Mouse (Mus musculus) neural tube, embryonic 12.5 days (tissue): ENCODE results near the gene Adcyap1r1. TPM values are rescaled to one million over a fixed set of nuclear protein-coding genes. Genes with fewer than 3 reads are reported as not detected.

Source experiments
- ATAC-seq: fragments of 200-750 bp; cut with Nextera tagmentation; 2 replicates; pipeline ENCODE4 v1.8.0; 2017; ENCODE audit warnings: low read depth, mild to moderate bottlenecking, moderate TSS enrichment, moderate library complexity; ENCODE audit not compliant: low FRiP score
- H3K27ac ChIP-seq: fragments of 300-500 bp; sonication (generic); 2 replicates; pipeline ENCODE4 v1.5.1; 2016
- H3K27me3 ChIP-seq: fragments of 300-500 bp; sonication (generic); replicated peaks from 2 replicates; pipeline ENCODE4 v1.6.1; 2016; ENCODE audit warnings: mild to moderate bottlenecking
- H3K36me3 ChIP-seq: fragments of 300-500 bp; sonication (generic); 2 replicates; pipeline ENCODE4 v1.6.1; 2016; ENCODE audit warnings: mild to moderate bottlenecking
- H3K4me1 ChIP-seq: fragments of 300-500 bp; sonication (generic); 2 replicates; pipeline ENCODE4 v1.6.1; 2016
- H3K4me2 ChIP-seq: fragments of 300-500 bp; sonication (generic); replicated peaks from 2 replicates; pipeline ENCODE4 v1.6.1; 2016; ENCODE audit warnings: mild to moderate bottlenecking
- H3K4me3 ChIP-seq: fragments of 300-500 bp; sonication (generic); 2 replicates; pipeline ENCODE4 v1.5.1; 2016
- H3K9ac ChIP-seq: fragments of 300-500 bp; sonication (generic); 2 replicates; pipeline ENCODE4 v1.6.1; 2016; ENCODE audit warnings: mild to moderate bottlenecking
- H3K9me3 ChIP-seq: fragments of 300-500 bp; sonication (generic); 2 replicates; pipeline ENCODE4 v1.6.1; 2016; ENCODE audit warnings: mild to moderate bottlenecking
- WGBS: fragments of 180-500 bp; shearing (Covaris S2); methylation state at CpG from one replicate; pipeline ENCODE4 v1.1.7; 2016; 5-methylcytosine and 5-hydroxymethylcytosine counted together
- polyA plus RNA-seq: library from polyadenylated mRNA; unstranded; fragments of >200 nt; fragmentation: Nextera tagmentation; extraction: Ambion mirVana; gene quantifications from 2 replicates; pipeline ENCODE4 v1.2.1, GENCODE M21; 2016

Adcyap1r1 gene
- polyA plus RNA-seq, 1 experiment from 2014 or later, result 33.3 TPM

DNA sequence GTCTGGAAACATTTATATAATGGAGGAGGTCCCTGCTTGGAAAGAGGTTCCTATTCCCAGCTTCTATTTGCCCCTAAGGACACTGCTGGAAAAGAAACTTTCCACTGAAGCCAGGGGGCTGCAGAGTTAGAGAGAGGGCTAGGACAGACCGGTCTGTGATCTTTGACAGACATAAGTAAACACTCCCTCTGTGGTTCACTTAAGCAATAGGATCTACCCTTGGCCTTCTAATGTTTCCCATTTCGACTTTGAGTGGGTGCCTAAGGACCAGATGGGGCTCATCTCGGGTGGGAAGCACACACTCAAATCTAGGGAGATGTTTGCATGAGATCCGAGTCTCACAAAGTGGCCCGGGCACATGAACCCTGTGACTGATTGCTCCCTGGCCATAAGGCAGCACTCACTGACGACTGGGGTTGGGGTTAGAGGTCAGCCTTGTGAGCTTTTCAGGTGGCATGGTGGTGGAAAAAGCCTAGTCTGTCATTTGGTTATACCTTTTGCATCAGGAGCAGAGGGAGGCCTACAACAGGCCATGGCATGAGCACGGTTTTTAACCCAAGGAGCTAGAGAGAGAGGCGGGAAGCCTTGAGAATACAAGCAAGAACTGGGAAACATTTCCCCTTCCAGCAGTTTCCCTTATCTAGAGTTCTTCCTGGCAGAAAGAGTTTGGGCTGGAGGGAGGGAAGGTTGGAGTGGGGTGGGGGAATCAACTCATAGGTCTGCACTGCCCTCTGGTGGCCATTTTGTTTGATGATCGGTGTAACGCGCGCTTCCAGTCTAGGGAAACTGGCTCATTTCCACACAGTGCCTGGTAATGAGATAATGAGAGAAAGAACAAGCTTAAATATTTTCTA, 59.7 kb downstream of the Adcyap1r1 start:
- H3K27me3 ChIP-seq, result no peaks in the 10 kb centered on the region
- no peaks in the 10 kb centered on the region for H3K4me1 ChIP-seq
- no peak overlapping the region for H3K4me3 ChIP-seq
- H3K9me3 ChIP-seq, result no peaks in the 10 kb centered on the region; the same call in 1 of the 2 replicates
- WGBS, result 36% methylated on average over 12 of the region's 12 CpGs
- peak overlapping the region; percentile 28; the same call in 1 of the 2 replicates for H3K4me2 ChIP-seq
- peak; percentile 80 for ATAC-seq
- H3K36me3 ChIP-seq, result no peaks in the 10 kb centered on the region
- no peak overlapping the region for H3K9ac ChIP-seq
- H3K27ac ChIP-seq, result no peak overlapping the region

DNA sequence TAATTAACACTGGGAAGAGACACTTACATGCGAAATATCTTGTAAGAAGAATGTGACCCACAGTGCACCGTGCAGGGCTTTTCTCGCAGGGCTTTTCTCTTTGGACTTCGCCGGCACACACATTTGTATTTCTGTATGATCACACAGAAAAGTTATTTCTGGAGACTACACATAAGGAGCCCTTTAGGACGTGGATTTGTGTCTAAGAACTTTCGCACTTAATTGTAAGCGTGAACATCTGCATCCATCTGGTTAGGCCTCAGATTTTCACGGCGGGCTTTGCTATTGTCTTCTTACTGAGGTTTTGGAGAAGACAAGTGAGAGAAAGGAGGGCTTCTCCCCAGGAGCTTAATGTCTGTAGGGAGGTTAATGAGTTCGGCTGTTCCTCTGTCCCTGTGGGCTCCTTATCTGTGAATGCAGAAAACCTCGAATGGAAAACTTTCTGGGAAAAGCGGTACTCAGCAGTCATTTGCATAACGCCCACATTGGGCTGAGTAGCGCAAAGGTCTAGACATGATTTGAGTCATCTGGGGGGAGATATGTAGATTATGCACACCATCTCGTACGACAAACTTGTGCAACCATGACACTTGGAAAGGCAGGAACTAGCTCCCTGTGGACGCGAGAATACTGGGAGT, 60.4 kb downstream of the Adcyap1r1 start:
- 34% methylated on average over 19 of the region's 19 CpGs for WGBS
- H3K4me2 ChIP-seq, result peak overlapping the region; percentile 28
- no peaks in the 10 kb centered on the region for H3K27me3 ChIP-seq
- no peaks in the 10 kb centered on the region for H3K36me3 ChIP-seq
- ATAC-seq, result 0 out of 2 replicates have a peak, but pooled peaks have one; percentile 23
- no peak overlapping the region for H3K4me3 ChIP-seq
- H3K9ac ChIP-seq, result no peak overlapping the region
- H3K9me3 ChIP-seq, result no peaks in the 10 kb centered on the region; the same call in 1 of the 2 replicates
- H3K27ac ChIP-seq, result no peak overlapping the region
- no peaks in the 10 kb centered on the region for H3K4me1 ChIP-seq

DNA sequence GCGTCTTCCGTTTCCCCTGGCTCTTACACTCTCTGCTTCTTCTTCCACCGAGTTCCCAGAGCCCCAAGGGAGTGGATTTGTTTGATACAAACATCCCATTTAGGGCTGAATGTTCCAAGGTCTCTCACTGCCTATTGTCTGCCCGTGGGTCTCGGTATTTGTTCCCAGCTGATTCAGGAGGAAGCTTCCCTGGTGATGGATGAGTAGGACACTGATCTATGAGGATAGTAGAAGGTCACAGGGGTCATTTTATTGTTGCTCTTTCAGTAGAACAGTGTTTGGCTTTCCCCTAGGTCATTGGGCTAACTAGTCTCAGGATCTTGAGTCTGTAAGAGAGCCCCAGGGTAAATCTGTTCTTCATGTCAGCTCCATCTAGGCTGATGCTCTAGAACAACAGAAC, 61.7 kb downstream of the Adcyap1r1 start:
- H3K4me2 ChIP-seq, result no peak overlapping the region
- H3K9ac ChIP-seq, result no peak overlapping the region
- H3K36me3 ChIP-seq, result no peaks in the 10 kb centered on the region
- no peak for ATAC-seq
- no peak overlapping the region for H3K27ac ChIP-seq
- H3K9me3 ChIP-seq, result no peaks in the 10 kb centered on the region; the same call in 1 of the 2 replicates
- H3K4me1 ChIP-seq, result no peaks in the 10 kb centered on the region
- no peak overlapping the region for H3K4me3 ChIP-seq
- 47% methylated on average over 5 of the region's 5 CpGs for WGBS
- H3K27me3 ChIP-seq, result no peaks in the 10 kb centered on the region

DNA sequence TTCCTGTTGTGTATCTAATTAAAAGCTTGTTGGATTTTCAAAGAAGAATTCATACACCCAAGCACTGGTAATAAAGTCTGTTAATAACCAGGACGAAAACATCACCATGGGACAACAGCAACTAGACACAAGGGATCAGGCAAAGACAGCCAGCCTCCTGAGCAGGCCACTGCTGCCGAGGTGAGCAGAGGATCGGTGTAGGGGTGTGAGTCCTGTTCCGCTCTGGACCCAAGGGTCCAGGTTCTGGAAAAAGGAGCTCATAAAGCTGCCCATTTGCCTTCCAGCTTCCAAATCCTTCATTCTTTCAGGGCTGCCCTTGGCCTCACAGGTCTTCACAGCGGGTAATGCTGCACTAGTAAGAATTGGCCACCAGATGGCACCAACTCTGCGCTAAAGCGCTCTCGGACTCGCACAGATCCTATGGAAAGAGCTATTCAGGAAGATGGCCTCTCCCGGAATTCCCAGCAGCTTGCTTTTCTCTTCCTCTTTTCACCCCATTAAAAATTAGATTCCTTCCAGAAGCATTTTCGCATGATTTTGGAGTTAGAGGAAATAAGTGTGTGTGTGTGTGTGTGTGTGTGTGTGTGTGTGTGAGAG, 67.9 kb downstream of the Adcyap1r1 start:
- Histone ChIP-seq H3K9me3 (no peaks in the 10 kb centered on the region; the same call in 1 of the 2 replicates), H3K4me2 (peak overlapping the region; percentile 40), H3K27me3 (no peaks in the 10 kb centered on the region), H3K27ac (no peak overlapping the region), H3K4me3 (no peak overlapping the region), H3K36me3 (no peaks in the 10 kb centered on the region), H3K9ac (no peak overlapping the region), H3K4me1 (0 out of 2 replicates have a peak, but pooled peaks cover 3% of the 10 kb centered on the region)
- WGBS, result 17% methylated on average over 11 of the region's 11 CpGs
- ATAC-seq, result peak; percentile 96

DNA sequence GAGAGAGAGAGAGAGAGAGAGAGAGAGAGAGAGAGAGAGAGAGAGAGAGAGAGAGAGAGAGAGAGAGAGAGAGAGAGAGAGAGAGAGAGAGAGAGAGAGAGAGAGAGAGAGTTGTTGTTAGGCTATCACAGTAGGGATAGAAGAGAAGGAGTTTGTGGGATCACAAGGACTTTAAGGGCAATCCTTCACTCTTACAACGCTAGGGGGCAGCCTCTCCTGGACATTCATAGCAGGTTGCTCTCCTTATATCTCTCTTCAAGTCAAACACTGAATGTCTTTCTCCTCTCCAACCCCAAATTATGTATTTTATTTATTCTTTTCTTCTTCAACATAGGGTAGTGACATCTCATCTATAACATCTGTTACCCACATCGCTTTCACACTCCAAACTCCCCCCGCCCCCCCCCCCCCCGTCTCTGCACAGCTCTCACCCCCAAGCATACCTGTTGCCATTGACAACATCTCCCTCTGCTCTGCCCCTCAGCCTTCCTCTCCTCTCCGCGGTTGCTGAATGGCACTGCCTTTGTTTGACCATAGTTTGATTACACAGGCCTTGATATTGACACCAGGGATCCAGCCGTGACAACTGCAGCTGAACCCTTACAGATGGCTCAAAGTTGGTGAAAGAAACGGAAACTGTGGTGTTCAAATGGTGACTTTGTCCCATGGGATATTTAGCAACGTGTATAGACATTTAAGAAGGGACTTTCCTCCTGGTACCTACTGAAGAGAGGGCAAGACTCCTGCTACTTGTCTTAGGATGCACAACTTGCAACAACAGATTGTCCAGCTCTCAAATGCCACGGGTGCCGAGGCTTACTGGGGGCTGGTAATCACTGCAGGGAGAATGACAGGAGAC, 68.7 kb downstream of the Adcyap1r1 start:
- peak; percentile 87 for ATAC-seq
- no peaks in the 10 kb centered on the region for H3K9me3 ChIP-seq
- WGBS, result 35% methylated on average over 10 of the region's 11 CpGs
- H3K27me3 ChIP-seq, result no peaks in the 10 kb centered on the region
- H3K4me2 ChIP-seq, result peak overlapping the region; percentile 40
- H3K9ac ChIP-seq, result no peak overlapping the region
- no peak overlapping the region for H3K4me3 ChIP-seq
- H3K36me3 ChIP-seq, result no peaks in the 10 kb centered on the region
- H3K27ac ChIP-seq, result no peak overlapping the region
- H3K4me1 ChIP-seq, result 0 out of 2 replicates have a peak, but pooled peaks cover 3% of the 10 kb centered on the region

DNA sequence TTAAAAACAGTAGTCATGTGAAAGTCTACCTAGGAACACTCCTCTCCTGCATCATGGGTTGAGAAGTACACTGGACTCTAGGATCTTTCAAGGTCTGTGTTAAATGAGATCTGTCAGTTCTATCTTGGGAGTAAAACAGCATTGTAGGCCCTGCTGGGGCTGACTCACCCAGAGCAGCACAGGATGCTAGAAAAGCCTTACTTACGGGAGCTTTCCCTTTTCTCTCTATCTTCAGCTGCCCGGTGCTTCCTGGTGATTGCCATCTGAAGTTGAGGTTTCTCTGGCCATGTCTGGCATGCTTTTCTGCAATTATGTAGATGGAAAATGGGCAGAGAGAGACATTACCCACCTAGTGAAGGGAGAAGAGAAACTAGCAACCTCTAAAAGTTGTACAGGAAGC, 84.7 kb downstream of the Adcyap1r1 start:
- no peaks in the 10 kb centered on the region for H3K36me3 ChIP-seq
- H3K4me1 ChIP-seq, result no peaks in the 10 kb centered on the region
- no peak overlapping the region for H3K4me3 ChIP-seq
- H3K9ac ChIP-seq, result no peak overlapping the region
- 85% methylated on average over 2 of the region's 2 CpGs for WGBS
- no peaks in the 10 kb centered on the region for H3K27me3 ChIP-seq
- H3K4me2 ChIP-seq, result no peak overlapping the region
- no peaks in the 10 kb centered on the region for H3K9me3 ChIP-seq
- H3K27ac ChIP-seq, result no peak overlapping the region
- no peak for ATAC-seq

GRCm38 (mm10) chr6:55539196-55539595, 87.4 kb downstream of the Adcyap1r1 start:
- WGBS, result 58% methylated on average over 10 of the region's 10 CpGs
- Histone ChIP-seq H3K27ac (no peak overlapping the region), H3K4me2 (no peak overlapping the region)

GRCm38 (mm10) chr6:55542359-55542758, 90.6 kb downstream of the Adcyap1r1 start:
- Histone ChIP-seq H3K4me3 (no peak overlapping the region), H3K27me3 (no peaks in the 10 kb centered on the region), H3K36me3 (no peaks in the 10 kb centered on the region), H3K9me3 (no peaks in the 10 kb centered on the region), H3K27ac (no peak overlapping the region), H3K4me1 (no peaks in the 10 kb centered on the region), H3K4me2 (no peak overlapping the region), H3K9ac (no peak overlapping the region)
- no peak for ATAC-seq
- 58% methylated on average over 3 of the region's 3 CpGs for WGBS

More at GRCm38 (mm10) chr6:55539196-55539595, 87.4 kb downstream of the Adcyap1r1 start:
- Histone ChIP-seq H3K27me3 (no peaks in the 10 kb centered on the region), H3K9ac (no peak overlapping the region), H3K36me3 (no peaks in the 10 kb centered on the region), H3K9me3 (no peaks in the 10 kb centered on the region), H3K4me3 (no peak overlapping the region), H3K4me1 (no peaks in the 10 kb centered on the region)
- no peak for ATAC-seq

GRCm38 (mm10) chr6:55543345-55543744, 91.6 kb downstream of the Adcyap1r1 start:
- no peaks in the 10 kb centered on the region for H3K36me3 ChIP-seq
- ATAC-seq, result no peak
- WGBS, result 89% methylated on average over 4 of the region's 4 CpGs

GRCm38 (mm10) chr6:55549211-55549610, 97.4 kb downstream of the Adcyap1r1 start:
- WGBS, result 93% methylated on average over 6 of the region's 6 CpGs
- no peaks in the 10 kb centered on the region for H3K36me3 ChIP-seq
- no peaks in the 10 kb centered on the region for H3K9me3 ChIP-seq
- no peak overlapping the region for H3K27ac ChIP-seq
- H3K4me3 ChIP-seq, result no peak overlapping the region
- H3K27me3 ChIP-seq, result no peaks in the 10 kb centered on the region
- no peaks in the 10 kb centered on the region for H3K4me1 ChIP-seq
- H3K9ac ChIP-seq, result no peak overlapping the region
- H3K4me2 ChIP-seq, result no peak overlapping the region
- ATAC-seq, result no peak

More at GRCm38 (mm10) chr6:55543345-55543744, 91.6 kb downstream of the Adcyap1r1 start:
- Histone ChIP-seq H3K27me3 (no peaks in the 10 kb centered on the region), H3K9me3 (no peaks in the 10 kb centered on the region), H3K27ac (no peak overlapping the region), H3K4me2 (no peak overlapping the region), H3K9ac (no peak overlapping the region), H3K4me3 (no peak overlapping the region), H3K4me1 (no peaks in the 10 kb centered on the region)

DNA sequence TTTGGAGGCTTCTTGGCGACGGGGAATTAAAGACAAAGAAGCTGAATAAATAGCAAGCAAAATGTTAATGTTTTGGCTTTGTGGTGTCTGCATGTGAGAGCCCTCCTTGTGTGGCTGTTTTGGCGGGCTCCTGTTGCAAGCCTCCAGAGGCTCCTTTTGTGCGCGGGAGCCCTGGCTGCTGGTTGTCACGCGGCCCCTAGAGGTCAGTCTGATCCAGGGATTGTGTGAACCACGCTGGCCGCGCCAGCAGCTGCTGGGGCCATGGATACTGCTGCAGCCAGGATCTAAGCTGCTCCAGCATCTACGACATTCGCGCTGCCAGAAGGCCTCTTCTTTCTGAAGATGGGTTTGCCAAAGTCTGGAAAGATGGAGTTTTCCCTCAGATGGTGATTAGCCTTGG, 99.1 kb downstream of the Adcyap1r1 start:
- H3K4me2 ChIP-seq, result no peak overlapping the region

More for the DNA sequence above, 99.1 kb downstream of the Adcyap1r1 start:
- Histone ChIP-seq H3K4me3 (no peak overlapping the region), H3K27ac (no peak overlapping the region), H3K4me1 (no peaks in the 10 kb centered on the region), H3K36me3 (no peaks in the 10 kb centered on the region), H3K9ac (no peak overlapping the region), H3K9me3 (no peaks in the 10 kb centered on the region), H3K27me3 (no peaks in the 10 kb centered on the region)
- 48% methylated on average over 13 of the region's 13 CpGs for WGBS
- 0 out of 2 replicates have a peak, but pooled peaks have one; percentile 37 for ATAC-seq
